Mouse (Mus musculus) forebrain, postnatal 0 days (tissue): ENCODE measurements around the gene Birc5. TPM values are rescaled to one million over a fixed set of nuclear protein-coding genes. Genes with fewer than 3 reads are reported as not detected.
"Not testable (repeated sequence)": the region's sequence is repeated elsewhere in the genome, so short reads cannot be mapped to it uniquely, and the experiment has no call there.

Source experiments
- ATAC-seq: fragments of 200-750 bp; cut with Nextera tagmentation; 2 replicates; pipeline ENCODE4 v1.8.0; 2017; ENCODE audit warnings: mild to moderate bottlenecking, moderate library complexity
- DNase-seq: peaks from one replicate; pipeline ENCODE4 v3.0.0-alpha.2; 2015
- H3K27ac ChIP-seq: fragments of 300-500 bp; sonication (generic); 2 replicates; pipeline ENCODE4 v1.5.1; 2014; ENCODE audit warnings: low read depth, mild to moderate bottlenecking, antibody characterized with exemption, low read length, moderate library complexity, mixed read lengths
- H3K27me3 ChIP-seq: fragments of 300-500 bp; sonication (generic); 2 replicates; pipeline ENCODE4 v1.6.1; 2014; ENCODE audit warnings: mild to moderate bottlenecking, low read length, mixed read lengths; ENCODE audit not compliant: insufficient read depth
- H3K36me3 ChIP-seq: fragments of 300-500 bp; sonication (generic); 2 replicates; pipeline ENCODE4 v1.6.1; 2014; ENCODE audit warnings: mild to moderate bottlenecking, moderate library complexity; ENCODE audit not compliant: insufficient read depth
- H3K4me1 ChIP-seq: fragments of 300-500 bp; sonication (generic); 2 replicates; pipeline ENCODE4 v1.6.1; 2014; ENCODE audit warnings: antibody characterized with exemption; ENCODE audit not compliant: insufficient read depth
- H3K4me2 ChIP-seq: fragments of 300-500 bp; sonication (generic); 2 replicates; pipeline ENCODE4 v1.6.1; 2014; ENCODE audit warnings: low read depth, mild to moderate bottlenecking, moderate library complexity
- H3K4me3 ChIP-seq: fragments of 300-500 bp; sonication (generic); 2 replicates; pipeline ENCODE4 v1.5.1; 2014; ENCODE audit warnings: low read depth, low read length, mixed read lengths
- H3K9ac ChIP-seq: fragments of 300-500 bp; sonication (generic); 2 replicates; pipeline ENCODE4 v1.6.1; 2014; ENCODE audit warnings: mild to moderate bottlenecking
- H3K9me3 ChIP-seq: fragments of 300-500 bp; sonication (generic); 2 replicates; pipeline ENCODE4 v1.6.1; 2016; ENCODE audit warnings: low read length
- CTCF ChIP-seq: sonication (generic); IDR thresholded peaks from 2 replicates; pipeline ENCODE4 v1.5.1; 2016; ENCODE audit warnings: antibody characterized with exemption, control low read depth, low read depth
- WGBS: fragments of 180-500 bp; shearing (Covaris S2); extraction: QIAGEN DNeasy Blood & Tissue Kit; methylation state at CpG from one replicate; pipeline ENCODE4 v1.1.7; 2014; 5-methylcytosine and 5-hydroxymethylcytosine counted together
- polyA plus RNA-seq: library from polyadenylated mRNA; unstranded; fragments of >200 nt; fragmentation: Nextera tagmentation; extraction: Ambion mirVana; gene quantifications from 2 replicates; pipeline ENCODE4 v1.2.1, GENCODE M21; 2015
- total RNA-seq: library from RNA; depleted of rRNA; stranded (reverse); fragments of >200 nt; gene quantifications from 2 replicates; pipeline ENCODE4 v1.2.3, GENCODE M21; 2014

Gene Birc5
- total and polyA plus RNA-seq, 2 experiments from 2014 or later, result 6.2 to 24.9 TPM

DNA sequence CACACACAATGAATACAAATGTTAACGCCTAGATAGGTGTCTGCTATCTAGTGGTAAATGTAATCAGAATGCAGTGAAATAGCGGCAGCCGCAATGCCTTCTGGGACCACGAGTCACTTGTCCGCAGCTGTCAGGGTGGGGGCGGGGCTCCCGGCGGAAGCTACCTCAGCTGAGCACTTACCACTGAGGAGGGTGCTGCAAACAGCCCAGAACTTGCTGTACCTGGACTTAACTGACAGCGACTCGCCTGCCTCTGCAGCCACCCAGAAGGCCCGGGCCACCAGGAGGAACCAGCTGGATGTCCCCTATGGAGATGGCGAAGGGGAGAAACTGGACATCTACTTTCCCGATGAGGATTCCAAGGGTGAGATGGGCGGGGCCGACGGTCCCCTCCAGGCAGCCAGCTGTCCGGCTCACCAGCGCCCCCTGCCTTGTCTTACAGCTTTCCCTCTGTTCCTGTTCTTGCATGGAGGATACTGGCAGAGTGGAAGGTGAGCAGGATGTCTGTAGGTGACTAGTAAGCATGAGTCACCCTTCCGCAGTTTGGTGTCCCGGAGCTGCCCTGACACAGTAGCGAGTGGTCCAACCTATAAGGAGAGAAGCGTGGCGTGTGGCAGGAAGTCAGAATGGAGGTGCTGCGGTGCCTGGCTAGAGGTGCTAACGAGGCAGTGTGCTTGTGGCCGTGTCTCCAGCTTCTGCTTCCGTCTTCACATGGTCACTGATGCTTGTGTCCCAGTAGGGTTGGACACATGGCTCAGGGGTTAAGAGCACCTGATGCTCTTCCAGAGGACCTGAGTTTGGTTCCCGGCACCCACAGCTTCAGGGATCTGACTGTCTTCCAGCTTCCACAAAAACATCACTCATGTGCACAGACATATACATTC, 16.7 kb upstream of the Birc5 start:
- Histone ChIP-seq H3K4me3 (peak overlapping the region; percentile 30), H3K4me1 (no peaks in the 10 kb centered on the region), H3K4me2 (peak overlapping the region; percentile 44), H3K9ac (peak overlapping the region; percentile 33), H3K9me3 (no peaks in the 10 kb centered on the region), H3K27ac (peak overlapping the region; percentile 45; the same call in 1 of the 2 replicates), H3K27me3 (no peaks in the 10 kb centered on the region), H3K36me3 (no peaks in the 10 kb centered on the region)
- peak; percentile 84 for DNase-seq
- 20% methylated on average over 28 of the region's 28 CpGs for WGBS
- TF ChIP-seq CTCF, result peak; percentile 71
- peak; percentile 85 for ATAC-seq

- H3K4me2 ChIP-seq, H3K4me3 ChIP-seq, H3K4me1 ChIP-seq, H3K36me3 ChIP-seq, DNase-seq, H3K9ac ChIP-seq, H3K27ac ChIP-seq, H3K27me3 ChIP-seq, ATAC-seq, H3K9me3 ChIP-seq: not testable (repeated sequence)
- WGBS, result 87% methylated on average over 4 of the region's 6 CpGs
Observed at GRCm38 (mm10) chr11:117833509-117833908, 15.5 kb upstream of the Birc5 start.

GRCm38 (mm10) chr11:117834086-117834485, 15.0 kb upstream of the Birc5 start:
- H3K27me3 ChIP-seq, result no peaks in the 10 kb centered on the region
- WGBS, result 90% methylated on average over 8 of the region's 8 CpGs
- no peaks in the 10 kb centered on the region for H3K36me3 ChIP-seq
- H3K4me1 ChIP-seq, result no peaks in the 10 kb centered on the region
- DNase-seq (no peak), ATAC-seq (no peak)
- H3K9me3 ChIP-seq, result no peaks in the 10 kb centered on the region
- H3K4me2 ChIP-seq, result no peak overlapping the region
- H3K27ac ChIP-seq, result no peak overlapping the region
- no peak overlapping the region for H3K4me3 ChIP-seq
- H3K9ac ChIP-seq, result no peak overlapping the region
- no peak for TF ChIP-seq CTCF

DNA sequence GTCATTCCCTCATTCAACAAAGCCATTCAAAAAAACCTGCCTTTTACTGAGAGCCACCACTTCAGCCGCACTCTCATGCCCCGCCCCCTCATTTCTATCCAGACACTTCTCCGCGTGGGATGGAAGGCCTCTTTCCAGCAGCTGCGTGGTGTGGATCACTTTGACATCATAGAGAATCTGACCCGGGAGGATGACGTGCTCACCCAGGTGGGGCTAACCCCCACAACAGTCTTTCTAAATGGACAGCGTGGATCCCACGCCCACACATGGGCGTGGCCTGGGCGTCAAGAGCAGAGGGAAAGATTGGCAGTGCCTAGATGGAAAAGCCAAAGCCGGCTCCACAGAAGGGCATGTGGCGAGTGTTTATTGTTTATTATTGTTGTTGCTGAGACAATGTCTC, 12.7 kb upstream of the Birc5 start:
- DNase-seq, result peak; percentile 48
- Histone ChIP-seq H3K4me2 (peak overlapping the region; percentile 34), H3K36me3 (no peaks in the 10 kb centered on the region), H3K9me3 (no peaks in the 10 kb centered on the region), H3K4me1 (no peaks in the 10 kb centered on the region), H3K9ac (no peak overlapping the region), H3K27ac (no peak overlapping the region), H3K27me3 (no peaks in the 10 kb centered on the region), H3K4me3 (peak overlapping the region; percentile 16; the same call in 1 of the 2 replicates)
- 23% methylated on average over 13 of the region's 13 CpGs for WGBS
- peak; percentile 16; the same call in 1 of the 2 replicates for ATAC-seq
- TF ChIP-seq CTCF, result no peak

GRCm38 (mm10) chr11:117838572-117838971, 10.5 kb upstream of the Birc5 start:
- ATAC-seq (no peak), DNase-seq (no peak)
- WGBS, result 71% methylated on average over 2 of the region's 2 CpGs
- Histone ChIP-seq H3K36me3 (no peaks in the 10 kb centered on the region), H3K27me3 (no peaks in the 10 kb centered on the region), H3K4me1 (no peaks in the 10 kb centered on the region), H3K4me2 (no peak overlapping the region), H3K9me3 (no peaks in the 10 kb centered on the region), H3K27ac (no peak overlapping the region), H3K4me3 (no peak overlapping the region), H3K9ac (no peak overlapping the region)
- no peak for TF ChIP-seq CTCF

DNA sequence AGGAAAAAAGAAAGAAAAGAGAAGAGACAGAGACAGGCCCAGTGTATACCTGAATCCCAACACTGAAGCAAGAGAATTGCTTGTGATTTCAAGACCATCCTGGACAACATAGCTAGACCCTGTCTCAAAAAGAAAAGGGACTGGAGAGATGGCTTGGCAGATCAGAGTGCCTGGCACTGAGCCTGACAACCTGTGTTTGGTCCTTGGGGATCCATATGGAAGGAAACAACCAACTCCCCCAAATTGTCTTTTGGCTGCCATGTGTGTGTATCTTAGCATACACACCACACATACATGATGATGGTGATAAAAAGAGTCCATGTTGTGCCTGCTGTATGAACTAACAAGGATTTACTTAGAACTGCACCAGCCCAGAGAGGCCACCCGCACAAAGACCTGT, 10.0 kb upstream of the Birc5 start:
- DNase-seq, result no peak
- no peak overlapping the region for H3K9ac ChIP-seq
- H3K4me3 ChIP-seq, result no peak overlapping the region
- no peak overlapping the region for H3K4me2 ChIP-seq
- no peaks in the 10 kb centered on the region for H3K4me1 ChIP-seq
- no peak for TF ChIP-seq CTCF
- ATAC-seq, result no peak
- no peaks in the 10 kb centered on the region for H3K9me3 ChIP-seq
- WGBS, result 68% methylated on average over 1 of the region's 1 CpGs
- H3K27me3 ChIP-seq, result no peaks in the 10 kb centered on the region
- H3K36me3 ChIP-seq, result no peaks in the 10 kb centered on the region
- no peak overlapping the region for H3K27ac ChIP-seq

- no peaks in the 10 kb centered on the region for H3K4me1 ChIP-seq
- no peak overlapping the region for H3K27ac ChIP-seq
- no peaks in the 10 kb centered on the region for H3K36me3 ChIP-seq
- no peak for ATAC-seq
- DNase-seq, result no peak
- 57% methylated on average over 1 of the region's 1 CpGs for WGBS
- H3K9me3 ChIP-seq, result no peaks in the 10 kb centered on the region
- H3K4me2 ChIP-seq, result no peak overlapping the region
- no peak for TF ChIP-seq CTCF
- H3K4me3 ChIP-seq, result no peak overlapping the region
- no peaks in the 10 kb centered on the region for H3K27me3 ChIP-seq
- no peak overlapping the region for H3K9ac ChIP-seq
Observed at GRCm38 (mm10) chr11:117840910-117841309, 8.1 kb upstream of the Birc5 start.
